Mouse (Mus musculus): ENCODE data around the gene Nup54.

Nup54 gene

GRCm38 (mm10) chr5:92376795-92377405, 58.1 kb downstream of the Nup54 start:
- DNase-seq (ENCODE audit: low read depth, low spot score) = no peak

- no peak for DNase-seq (ENCODE audit: low read depth, low spot score)
Measured at GRCm38 (mm10) chr5:92375368-92375767, 59.7 kb downstream of the Nup54 start.

- no peak for DNase-seq (ENCODE audit: low read depth, low spot score)
Measured at GRCm38 (mm10) chr5:92374721-92375142, 60.3 kb downstream of the Nup54 start.

- DNase-seq (ENCODE audit: low read depth, low spot score) = no peak
Measured at GRCm38 (mm10) chr5:92372605-92373004, 62.4 kb downstream of the Nup54 start.

GRCm38 (mm10) chr5:92371361-92371976, 63.5 kb downstream of the Nup54 start:
- DNase-seq (ENCODE audit: low read depth, low spot score) = peak; percentile 38

GRCm38 (mm10) chr5:92370891-92371290, 64.1 kb downstream of the Nup54 start:
- DNase-seq (ENCODE audit: low read depth, low spot score) = no peak

GRCm38 (mm10) chr5:92370392-92370791, 64.6 kb downstream of the Nup54 start:
- DNase-seq (ENCODE audit: low read depth, low spot score) = no peak

GRCm38 (mm10) chr5:92369151-92369994, 65.6 kb downstream of the Nup54 start:
- DNase-seq (ENCODE audit: low read depth, low spot score) = peak; percentile 42

- no peak for DNase-seq (ENCODE audit: low read depth, low spot score)
Measured at GRCm38 (mm10) chr5:92368392-92368791, 66.6 kb downstream of the Nup54 start.

- no peak for DNase-seq (ENCODE audit: low read depth, low spot score)
Measured at GRCm38 (mm10) chr5:92366565-92366964, 68.5 kb downstream of the Nup54 start.

All from mesoderm, embryonic 11.5 days (tissue).